Mouse (Mus musculus) adrenal gland, postnatal 14 days (tissue): ENCODE measurements around the gene Csf2rb. TPM values are rescaled to one million over a fixed set of nuclear protein-coding genes. Genes with fewer than 3 reads are reported as not detected.
"Not testable (repeated sequence)": the region's sequence is repeated elsewhere in the genome, so short reads cannot be mapped to it uniquely, and the experiment has no call there.

Experiments
- DNase-seq: peaks from one replicate; pipeline ENCODE4 v3.0.0; 2021; ENCODE audit warnings: mixed read lengths
- total RNA-seq: library from RNA; stranded (reverse); gene quantifications from 2 replicates; pipeline ENCODE4 v1.2.3, GENCODE M21; 2021

Csf2rb gene
- total RNA-seq, 1 experiment from 2014 or later, result 5.9 TPM

DNA sequence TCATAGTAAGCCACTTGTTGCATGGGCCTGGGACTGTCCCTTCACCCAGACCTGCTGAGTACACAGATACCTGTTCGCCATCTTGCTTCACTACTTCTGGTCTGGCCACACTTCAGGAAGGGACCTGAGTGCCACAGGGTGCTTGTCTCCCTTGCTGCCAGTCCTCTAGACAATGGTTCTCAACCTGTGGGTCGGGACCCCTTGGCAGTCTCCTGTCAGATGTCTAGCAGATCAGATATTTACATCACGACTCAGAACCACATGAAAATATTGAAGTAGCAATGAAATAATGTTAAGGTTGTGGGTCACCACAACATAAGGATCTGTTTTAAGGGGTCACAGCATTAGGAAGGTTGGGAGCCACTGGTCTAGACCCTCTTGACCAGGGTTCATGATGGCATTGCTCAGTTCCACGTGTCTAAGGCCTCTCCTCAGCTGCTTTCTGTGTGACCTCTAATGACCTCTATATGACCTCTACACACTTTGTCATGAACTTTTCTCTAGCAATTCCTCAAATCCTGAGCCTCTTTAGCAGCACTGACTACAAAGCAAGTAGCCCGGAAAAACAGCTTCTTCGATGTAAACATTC, 2.3 kb downstream of the Csf2rb start:
- not testable (repeated sequence) for DNase-seq

DNA sequence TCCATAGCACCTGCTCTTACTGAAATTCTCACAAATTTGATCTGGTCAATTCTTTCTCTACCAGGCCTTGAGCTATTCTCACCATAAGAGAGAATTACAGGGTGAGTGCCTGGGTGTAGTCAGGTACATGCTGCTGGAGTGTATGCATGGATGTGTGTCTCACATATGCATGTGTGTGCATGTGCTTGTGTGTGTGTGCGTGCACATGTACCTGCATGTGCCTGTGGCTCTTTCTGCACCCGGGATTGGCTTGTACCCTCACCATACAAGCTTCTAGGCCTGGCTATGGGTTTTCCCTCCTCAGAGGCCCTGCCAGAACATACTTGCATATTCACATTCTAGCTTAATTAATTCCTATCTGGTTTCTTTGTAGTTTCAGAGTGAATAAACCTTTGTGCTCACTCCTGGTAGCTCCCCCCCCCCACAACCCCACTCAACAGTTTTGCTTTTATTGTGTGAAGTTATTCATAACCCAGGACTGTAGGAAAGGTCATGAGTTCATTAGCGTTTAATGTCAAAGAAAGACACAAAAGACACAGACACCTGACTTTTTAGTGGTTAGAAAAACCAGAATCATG, 3.1 kb downstream of the Csf2rb start:
- no peak for DNase-seq

DNA sequence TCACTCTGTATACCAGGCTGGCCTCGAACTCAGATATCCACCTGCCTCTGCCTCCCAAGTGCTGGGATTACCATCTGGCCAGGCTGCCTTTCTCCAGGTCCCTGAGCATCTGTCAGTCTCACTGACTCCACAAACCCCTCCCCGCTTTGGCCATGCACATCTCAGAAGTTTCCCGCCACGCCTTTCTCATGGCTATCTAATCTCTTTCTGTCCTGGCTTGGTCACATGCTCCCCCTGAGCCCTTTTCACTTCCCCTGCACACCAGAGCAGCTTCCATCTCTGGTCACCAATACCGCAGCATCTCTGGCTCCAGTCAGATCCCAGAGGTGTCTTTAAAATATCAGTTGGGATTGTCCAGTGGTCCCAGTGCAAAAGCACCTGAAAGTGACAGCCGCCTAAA, 4.4 kb downstream of the Csf2rb start:
- not testable (repeated sequence) for DNase-seq

DNA sequence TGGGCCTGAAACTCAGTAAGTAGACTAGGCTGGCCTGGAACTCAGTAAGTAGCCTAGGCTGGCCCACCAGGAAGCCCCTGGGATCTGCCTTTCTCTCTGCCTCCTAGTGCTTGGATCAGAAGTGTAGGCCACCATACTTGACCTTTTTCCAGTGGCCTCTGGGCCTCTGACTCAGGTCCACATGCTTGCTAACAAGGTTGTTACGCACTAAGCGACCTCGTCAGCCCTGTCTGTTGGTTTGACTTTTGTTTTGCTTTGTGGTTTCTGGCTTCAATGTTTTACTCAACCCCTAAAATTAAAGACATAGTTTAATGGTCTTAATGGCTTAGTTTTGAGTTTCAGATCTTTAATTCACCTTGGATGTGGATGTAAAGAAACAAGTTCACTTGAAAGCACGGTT, 5.2 kb downstream of the Csf2rb start:
- DNase-seq, result peak; percentile 44

DNA sequence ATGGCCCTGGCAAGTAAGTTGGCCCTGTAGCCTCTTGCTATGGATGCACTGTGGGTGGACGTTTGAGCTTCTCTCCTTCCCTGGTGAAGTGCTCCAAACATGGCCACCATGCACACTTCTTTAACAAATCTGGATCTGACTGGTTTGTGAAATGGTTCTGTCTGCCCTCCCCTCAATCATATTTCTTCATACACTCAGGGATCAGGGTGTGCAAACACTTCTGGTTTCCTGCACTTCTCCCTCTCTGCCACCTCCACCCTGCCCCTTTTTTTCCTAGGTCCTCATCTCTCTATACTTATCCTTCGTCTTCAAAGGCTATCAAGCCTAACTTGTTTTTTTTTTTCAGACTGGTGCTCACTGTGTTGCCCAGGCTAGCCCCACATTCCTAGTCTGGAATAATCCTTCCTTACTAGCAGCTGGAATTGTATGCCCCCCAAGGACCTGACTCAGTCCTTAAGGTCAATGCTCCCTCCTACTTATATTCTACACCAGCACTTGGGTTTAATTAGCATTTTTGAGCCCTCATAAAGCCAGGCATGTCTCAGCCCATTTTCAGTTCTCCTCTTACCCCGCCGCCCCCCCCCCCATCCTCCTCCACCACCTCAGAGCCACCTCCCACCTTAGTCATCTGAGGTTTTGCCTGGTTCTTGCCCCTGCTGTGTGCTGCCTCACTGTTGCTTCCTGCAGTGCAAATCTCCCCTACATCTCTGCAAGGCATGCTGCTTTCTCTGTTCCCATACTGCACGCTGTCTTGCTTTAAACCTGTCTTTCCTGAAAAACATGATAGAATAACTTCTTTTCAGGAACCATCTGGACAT, 6.2 kb downstream of the Csf2rb start:
- DNase-seq, result no peak

DNA sequence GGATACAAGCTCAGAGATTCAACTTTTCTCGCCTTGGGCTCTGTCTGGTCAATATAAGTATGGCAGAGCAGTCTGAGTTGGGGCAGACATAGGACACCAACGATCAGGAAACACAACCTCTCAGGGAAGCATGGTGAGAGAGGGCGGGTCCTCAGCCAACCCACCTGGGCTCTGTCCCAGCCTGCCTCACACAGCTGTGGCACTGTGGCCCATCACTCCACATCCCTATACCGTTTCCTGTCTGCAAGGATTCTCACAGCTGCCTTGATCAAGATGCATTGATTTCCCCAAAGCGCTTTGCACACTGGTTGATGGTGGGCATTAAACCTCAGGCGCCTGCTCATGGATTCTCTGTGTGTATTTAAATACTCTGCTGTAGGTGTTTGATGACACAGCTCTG, 7.4 kb downstream of the Csf2rb start:
- no peak for DNase-seq

DNA sequence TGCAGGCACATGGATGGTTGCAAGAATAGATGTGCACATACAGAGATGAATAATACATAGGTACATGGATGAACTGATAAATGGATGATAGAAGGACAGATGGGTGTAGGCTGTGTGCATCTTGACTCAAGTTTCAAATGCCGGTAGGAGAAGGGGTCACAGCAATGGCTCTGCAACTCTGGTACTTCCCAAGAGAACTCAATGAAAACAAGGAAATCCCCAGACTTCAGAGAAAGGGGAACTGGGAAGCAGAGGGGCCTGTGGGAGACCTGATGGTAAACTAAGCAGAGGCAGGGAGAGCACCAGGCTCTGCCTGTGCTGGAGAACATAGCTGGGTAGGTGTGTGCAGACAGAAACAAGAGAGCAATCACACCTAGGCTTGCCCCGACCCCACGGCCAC, 8.8 kb downstream of the Csf2rb start:
- no peak for DNase-seq

DNA sequence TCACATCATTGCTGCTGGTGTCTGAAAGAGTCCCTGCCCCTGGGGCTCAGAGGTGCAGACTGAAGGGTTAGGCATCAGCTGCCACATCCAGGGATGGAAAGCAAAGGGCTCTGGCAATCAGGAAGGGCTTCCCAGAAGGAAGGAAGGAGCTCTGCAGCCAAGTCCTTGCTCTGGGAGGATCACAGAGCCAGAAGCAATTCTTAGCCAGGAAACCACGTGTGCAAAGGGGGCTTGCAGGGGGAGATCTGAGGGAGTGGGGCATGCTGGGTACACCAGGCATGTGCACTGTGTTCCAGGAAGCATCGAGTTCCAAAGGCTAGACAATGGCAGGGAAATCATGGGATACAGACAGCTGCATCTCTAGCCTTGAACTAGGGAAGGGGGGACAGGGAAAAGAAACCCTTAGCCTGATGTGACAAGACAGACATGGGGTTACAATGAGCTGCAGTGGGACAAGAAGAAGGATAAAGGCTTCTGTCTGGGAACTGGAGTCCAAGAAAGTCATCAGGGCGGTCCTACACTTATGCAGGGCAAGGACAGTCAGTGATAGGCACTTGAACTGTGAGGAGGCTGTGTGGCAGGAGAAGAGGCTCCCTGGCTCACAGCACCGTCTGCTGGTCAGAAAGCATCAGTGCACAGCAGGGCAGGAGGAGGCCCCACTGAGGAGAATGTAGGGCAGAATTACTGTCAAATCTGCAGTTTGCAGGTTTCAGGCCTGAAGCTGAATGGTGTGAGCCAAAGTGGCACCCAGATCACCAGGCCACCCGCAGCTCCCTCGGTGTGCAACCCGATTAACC, 14.3 kb downstream of the Csf2rb start:
- DNase-seq, result peak; percentile 82

DNA sequence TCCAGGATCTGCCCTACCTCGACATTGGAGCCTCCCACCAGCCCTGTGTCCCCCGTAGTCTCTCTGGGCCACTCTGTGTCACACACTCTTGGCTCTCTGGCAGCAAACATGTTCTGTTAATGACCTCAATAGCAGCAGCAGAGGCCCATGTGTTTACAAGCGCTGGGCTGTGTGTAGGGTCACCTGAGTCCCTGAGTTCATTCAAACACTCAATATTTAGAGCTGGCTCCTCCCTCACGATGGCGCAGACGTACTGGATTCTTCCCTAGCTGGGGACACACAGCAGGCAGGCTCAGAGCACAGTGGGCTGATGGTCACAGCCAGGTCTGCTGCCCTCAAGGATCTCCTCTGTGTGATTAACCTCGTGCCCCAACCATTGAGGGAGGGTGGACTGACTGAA, 15.4 kb downstream of the Csf2rb start:
- DNase-seq, result not testable (repeated sequence)

DNA sequence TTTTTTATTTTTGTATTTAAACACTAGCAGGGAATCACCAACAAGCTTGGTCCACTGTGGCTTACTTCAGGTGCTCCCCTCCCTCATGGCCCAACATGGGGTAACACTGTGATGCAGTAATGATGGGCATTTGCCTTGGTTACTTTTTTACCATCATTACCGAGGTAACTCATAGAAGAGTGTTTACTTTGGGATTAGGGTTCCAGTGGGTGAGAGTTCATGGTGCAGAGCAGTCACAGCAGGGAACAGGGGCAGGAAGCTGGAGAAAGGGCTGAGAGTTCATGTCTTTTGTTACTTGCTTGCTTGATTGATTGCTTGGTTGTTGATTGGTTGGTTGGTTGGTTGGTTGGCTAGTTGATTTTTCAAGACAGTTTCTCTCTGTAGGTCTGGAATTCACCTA, 18.1 kb downstream of the Csf2rb start:
- no peak for DNase-seq

DNA sequence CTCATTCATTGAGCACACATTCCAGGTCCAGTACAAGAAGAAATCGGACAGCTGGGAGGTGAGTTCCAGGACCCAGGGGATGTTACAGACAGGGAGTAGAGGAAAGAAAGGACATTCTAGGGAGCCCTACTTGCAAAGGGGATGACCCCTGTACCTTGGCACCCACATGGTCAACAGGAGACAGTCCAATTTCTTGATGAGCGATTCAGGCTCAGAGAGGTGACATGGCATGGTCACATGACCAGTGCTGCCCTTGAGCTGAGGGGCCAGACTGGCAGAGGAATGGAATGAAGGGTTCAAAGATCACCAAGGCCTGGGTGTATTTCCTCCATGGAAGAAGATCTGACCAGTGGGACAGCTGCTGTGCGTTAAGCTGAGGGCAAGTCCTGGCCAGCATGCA, 19.0 kb downstream of the Csf2rb start:
- DNase-seq, result no peak

DNA sequence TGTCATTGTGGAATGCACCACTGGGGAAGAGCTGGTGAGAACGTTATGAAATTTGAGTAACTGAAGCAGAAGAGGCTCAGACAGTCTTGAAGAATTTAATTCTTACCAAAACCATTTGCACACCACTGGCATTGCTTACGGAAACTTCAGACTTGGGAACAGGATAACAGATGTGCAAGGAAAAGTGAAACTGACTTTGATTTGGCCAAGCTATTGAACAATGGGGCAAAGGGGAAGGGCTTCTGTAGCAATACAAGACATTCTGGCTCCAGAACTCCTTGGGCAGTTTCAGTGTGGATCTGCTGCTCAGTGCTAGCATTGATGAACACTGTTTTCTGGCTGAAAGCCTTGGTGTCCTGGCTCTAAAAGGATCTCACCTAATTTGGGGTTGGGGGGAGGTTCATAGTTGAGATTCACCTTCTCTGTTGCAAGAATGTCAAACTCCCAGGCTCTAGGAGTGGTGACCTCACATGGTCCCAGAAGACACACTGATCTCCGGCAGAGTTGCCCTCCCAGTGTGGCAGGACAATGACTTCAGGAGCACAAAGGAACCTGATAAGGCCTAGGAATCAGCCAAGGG, 26.1 kb downstream of the Csf2rb start:
- DNase-seq, result no peak

DNA sequence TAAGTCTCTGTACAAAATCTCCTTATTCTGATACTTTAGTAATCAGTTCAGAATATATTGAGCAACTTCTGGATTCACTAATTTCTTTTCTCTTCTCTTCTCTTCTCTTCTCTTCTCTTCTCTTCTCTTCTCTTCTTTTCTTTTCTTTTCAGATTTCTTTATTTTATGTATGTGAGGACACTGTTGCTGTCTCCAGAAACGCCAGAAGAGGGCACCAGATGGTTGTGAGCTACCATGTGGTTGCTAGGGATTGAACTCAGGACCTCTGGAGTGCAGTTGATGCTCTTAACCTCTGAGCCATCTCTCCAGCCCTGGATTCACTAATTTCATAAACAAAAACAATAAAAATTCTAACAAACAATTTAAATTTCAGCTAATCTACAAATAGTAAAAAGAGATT, 29.4 kb downstream of the Csf2rb start:
- peak; percentile 76 for DNase-seq

DNA sequence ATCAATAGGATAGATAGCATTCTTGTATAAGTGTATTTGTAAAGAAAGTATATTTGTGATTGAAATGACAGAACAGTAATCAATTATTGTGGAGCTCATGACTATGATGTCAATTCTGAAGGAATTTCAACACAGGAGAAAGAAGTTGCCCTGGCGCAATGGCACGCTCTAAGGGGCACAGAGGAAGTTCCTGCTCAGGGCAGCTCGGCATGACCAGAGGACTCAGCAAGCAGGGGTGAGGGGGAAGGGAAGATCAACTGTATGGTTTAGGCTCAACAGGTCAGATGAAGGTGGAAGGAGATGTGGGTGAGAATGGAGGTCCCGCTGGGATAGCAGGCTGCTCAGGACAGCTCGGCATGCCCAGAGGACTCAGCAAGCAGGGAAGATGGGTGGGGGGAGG, 30.0 kb downstream of the Csf2rb start:
- DNase-seq, result no peak

DNA sequence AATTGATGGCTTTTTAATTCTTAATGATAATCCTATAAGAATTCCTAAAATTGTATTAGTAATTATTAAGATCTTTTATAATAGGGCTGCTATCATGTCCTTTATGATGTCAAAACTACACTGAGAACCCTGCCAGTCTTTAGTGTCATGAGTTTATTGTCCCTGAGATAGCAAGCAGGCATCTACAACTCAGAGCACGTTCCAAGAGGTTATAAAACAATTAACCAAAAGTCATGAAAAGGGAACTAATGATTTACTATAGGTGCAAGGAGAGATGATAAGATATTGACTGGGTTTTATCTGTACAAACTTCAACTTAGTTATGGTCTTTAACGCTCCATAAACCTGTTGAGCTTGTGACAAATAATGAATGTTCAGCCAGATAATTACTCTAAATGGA, 40.4 kb downstream of the Csf2rb start:
- DNase-seq, result no peak

DNA sequence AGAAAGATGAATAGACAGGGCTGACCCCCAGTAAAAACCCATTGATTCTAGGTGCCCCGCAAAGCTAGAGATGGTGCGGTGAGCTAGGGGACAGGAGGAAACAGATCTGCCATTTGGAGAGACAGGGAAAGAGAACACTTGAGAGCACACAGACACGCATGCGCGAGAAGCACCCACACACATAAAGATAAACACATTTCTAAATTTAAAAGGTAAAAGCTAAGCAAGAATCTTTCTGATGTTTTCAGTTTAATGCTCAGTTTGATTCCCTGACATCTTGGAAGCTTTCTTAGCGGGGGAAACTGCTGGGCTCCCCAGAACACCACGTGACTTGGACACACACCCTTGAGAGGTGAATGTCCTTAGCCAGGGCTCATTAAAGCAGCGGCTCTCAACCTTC, 41.3 kb downstream of the Csf2rb start:
- no peak for DNase-seq

DNA sequence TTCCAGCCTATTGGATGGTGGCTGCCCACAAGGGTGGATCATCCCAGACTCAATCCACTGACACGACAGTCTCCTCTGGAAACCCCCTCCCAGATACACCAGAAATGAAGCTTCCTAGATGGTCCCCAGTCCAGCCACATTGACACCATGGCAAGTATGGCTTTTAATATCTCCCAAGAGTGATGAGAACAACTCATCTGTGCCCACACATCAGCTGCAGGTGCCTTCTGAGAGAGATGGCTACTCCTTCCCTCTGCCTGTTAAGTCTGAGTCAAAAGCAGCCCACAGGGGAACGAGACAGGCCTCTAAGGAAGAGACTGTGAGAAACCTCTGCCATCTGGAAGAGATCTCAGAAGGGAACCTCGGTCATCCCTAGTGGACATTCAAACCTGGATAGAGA, 42.3 kb downstream of the Csf2rb start:
- DNase-seq, result no peak

DNA sequence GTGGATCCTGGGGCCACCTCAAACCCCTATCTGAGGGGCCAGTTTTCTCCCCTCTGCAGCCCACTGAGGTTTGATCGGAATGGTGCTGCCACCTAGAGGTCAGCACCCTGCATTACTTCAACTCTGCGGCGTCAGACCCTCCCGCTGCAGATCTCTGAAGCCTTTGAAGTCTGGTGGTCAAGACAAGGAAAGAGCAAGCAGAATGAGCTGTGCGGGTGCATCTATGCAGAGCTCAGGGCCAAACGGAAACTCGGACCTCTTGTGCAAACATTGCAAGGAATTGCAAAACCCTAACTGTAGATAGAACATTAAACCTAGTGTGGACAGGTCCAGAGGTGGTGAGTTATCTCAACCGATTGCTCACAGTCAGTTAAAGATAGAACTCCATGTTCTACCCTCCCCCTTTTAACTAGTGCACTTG, 43.4 kb downstream of the Csf2rb start:
- peak; percentile 72 for DNase-seq

DNA sequence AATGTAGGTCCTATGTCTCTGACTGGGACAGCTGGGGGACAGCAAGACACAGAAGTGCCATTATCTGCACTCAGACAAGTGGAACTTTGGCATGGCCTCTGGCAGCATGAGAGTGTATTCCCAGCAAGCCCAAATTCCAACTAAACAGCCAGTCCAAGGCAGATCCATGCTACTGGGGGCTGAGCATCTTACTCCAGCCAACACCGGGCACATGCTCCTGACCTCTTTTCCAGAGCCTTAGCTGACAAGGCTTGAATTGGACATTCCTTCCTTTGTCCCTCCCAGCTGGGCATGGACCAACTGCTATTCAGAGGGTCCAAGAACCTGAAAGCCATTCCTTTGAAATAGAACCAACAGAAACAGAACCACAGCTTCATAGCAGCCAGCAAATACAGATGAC, 44.1 kb downstream of the Csf2rb start:
- no peak for DNase-seq

DNA sequence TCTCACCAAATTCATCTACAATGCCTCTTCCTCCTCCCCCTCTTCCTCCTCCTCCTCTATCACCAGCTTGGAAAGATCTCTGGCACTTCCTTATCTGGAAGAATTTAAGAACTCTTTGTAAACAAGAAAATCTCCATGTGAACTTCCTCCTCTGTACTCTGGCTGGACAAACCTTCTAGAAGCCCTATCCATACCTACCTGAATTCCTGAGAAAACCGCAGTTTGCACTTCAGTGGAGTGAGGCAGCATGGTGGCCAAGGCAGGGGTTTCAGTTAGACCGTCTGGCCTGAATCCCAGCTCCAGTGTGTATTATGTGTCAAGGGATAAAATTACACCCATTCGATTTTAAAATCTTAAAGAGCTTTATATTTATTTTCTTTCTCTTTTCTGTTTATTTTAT, 47.2 kb downstream of the Csf2rb start:
- no peak for DNase-seq

DNA sequence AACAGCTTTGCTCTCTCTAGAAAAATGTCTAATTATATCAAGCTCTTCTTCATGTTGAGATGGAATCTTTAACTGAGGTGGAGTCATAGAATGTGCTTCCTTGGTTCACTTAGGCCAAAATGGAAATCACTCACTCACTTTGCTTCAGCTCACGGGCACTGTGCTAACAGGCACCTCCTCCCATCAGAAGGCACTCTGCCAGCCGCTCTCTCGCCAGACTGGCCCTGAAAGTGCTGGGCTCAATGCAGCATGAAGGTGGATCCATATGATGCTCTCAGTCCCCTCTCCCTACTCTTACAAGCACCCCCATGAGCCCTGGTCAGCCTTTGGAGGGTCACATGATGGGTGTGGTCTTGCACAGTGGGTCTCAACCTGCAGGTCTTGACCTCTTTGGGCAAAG, 48.7 kb downstream of the Csf2rb start:
- DNase-seq, result peak; percentile 74

DNA sequence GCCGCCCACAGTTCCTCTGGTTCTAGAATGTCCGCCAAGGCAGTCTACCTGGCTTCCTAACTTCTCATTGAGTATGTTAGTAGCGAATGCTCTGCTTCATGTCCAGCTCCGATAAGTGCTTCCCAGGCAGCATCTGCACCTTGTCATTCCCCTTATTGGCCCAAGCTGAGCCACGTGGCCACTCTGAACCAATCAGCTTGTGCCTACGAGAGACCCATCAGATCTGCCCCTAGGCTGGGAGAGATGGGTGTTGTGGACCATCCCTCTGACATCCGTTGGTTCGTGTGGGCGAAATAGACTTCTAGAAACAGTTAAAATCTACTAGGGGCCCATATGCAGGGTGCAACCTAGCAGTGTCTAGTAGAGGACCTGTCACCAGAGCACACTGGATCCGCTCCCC, 52.3 kb downstream of the Csf2rb start:
- DNase-seq, result no peak

DNA sequence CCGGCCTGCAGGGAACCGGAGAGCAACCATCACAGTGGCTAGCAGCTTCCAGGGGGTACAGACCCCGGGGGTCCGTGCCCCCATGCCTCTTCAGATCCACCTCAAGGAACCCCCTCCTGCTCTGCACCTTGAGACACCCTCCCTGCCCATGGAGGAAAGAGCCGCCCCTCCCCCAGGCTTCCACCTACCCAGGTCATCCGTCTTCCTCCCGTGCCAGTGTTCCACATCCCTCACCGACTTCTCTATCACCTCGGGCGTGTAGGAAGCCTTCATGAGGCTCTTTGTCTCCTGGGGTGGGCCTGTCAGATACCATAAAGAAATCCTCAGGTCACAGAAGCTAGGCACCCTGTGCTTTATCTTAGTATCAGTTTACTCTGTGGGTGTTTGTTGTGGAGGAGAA, 53.0 kb downstream of the Csf2rb start:
- DNase-seq, result no peak
